Mouse (Mus musculus): Measurements from ENCODE around the gene Cpsf2. TPM values are rescaled to one million over a fixed set of nuclear protein-coding genes. Genes with fewer than 3 reads are reported as not detected.

The Cpsf2 gene
- polyA plus RNA-seq, 1 experiment from 2014 or later: 39.2 TPM

DNA sequence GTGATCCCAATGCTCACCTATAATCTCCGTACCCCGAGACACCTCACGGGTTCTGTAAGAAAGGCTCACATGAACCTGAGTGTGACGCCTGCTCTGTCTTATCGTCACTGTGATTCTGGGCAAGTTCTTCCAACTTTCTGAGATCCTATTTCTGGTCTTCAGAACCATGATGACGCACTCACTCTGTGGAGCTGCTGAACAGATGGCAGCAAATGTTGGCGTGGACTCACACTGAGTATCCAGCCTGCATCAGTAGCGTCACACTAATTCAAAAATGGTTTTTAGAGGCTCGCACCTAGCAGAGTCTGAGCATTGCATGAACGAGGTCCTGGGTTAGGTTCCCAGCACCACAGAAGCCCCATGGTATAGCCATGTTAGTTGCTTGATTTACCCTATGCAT lies 80.0 kb downstream of the Cpsf2 start:
- Histone ChIP-seq H3K9me3 (ENCODE audit: control insufficient read depth, low read length) (no peaks in the 10 kb centered on the region), H3K27me3 (ENCODE audit: control insufficient read depth, insufficient read depth, low read length) (no peaks in the 10 kb centered on the region), H3K9ac (ENCODE audit: low read length) (no peak overlapping the region), H3K4me3 (ENCODE audit: low read depth, low read length) (no peak overlapping the region), H3K4me1 (ENCODE audit: control insufficient read depth, insufficient read depth, low read length) (no peaks in the 10 kb centered on the region), H3K27ac (replicated peaks; ENCODE audit: low read depth, low read length) (no peak overlapping the region), H3K36me3 (ENCODE audit: control insufficient read depth, insufficient read depth, low read length) (no peaks in the 10 kb centered on the region), H3K4me2 (ENCODE audit: low read depth, severe bottlenecking) (no peak overlapping the region)
- no peak for DNase-seq (ENCODE audit: low spot score)
- WGBS: 94% methylated on average over 10 of the region's 10 CpGs
- ATAC-seq (ENCODE audit: insufficient number of reproducible peaks, low FRiP score, low TSS enrichment, low read depth): no peak

Other genes starting within 250 kb of the Cpsf2 start
- 15.9 and 16.7 TPM in 2 replicates for gene Fbln5, start 156.9 kb upstream of the Cpsf2 start, polyA plus RNA-seq (2014; fragmentation: Nextera tagmentation; extraction: Ambion mirVana)
- gene Trip11, start 62.7 kb upstream of the Cpsf2 start, polyA plus RNA-seq (2014; fragmentation: Nextera tagmentation; extraction: Ambion mirVana): 13.8 and 14.2 TPM in 2 replicates
- gene Atxn3, start 17.7 kb upstream of the Cpsf2 start, polyA plus RNA-seq (2014; fragmentation: Nextera tagmentation; extraction: Ambion mirVana): 10.4 and 12.3 TPM in 2 replicates
- not detected in 2 replicates for gene Slc24a4, start 152.7 kb downstream of the Cpsf2 start, polyA plus RNA-seq (2014; fragmentation: Nextera tagmentation; extraction: Ambion mirVana)

Data from limb, embryonic 11.5 days (tissue).